In genomic region chr11:4545401-4545800, GRCm38 (mm10) we compare ENCODE assay signal across 29 mouse cellular contexts. TPM values are rescaled to one million over a fixed set of nuclear protein-coding genes. Genes with fewer than 3 reads are reported as not detected.
DNase-seq lines count a peak whose midpoint lies in the region; ATAC-seq and TF ChIP-seq lines count a peak whose summit lies in the region.
"Had no signal": no experiment of that assay in that cellular context is flagged by ENCODE, and none has a peak within 500 bp of the region (broad histone marks: within the 10 kb centered on the region; RNA-seq: fewer than 3 reads in every experiment).

No protein-coding gene starts in this region.

- TF ChIP-seq EP300 in liver, embryonic 14.5 days (IDR thresholded peaks at IDR 0.05; ENCODE audit: low read depth): no peak

- no peak for TF ChIP-seq CTCF in midbrain, postnatal 0 days (IDR thresholded peaks at IDR 0.05)
- no peak for TF ChIP-seq CTCF in liver, embryonic 14.5 days (IDR thresholded peaks at IDR 0.05; ENCODE audit: low read depth)

- no peaks in the 10 kb centered on the region for H3K36me3 ChIP-seq in midbrain, embryonic 11.5 days (ENCODE audit: control insufficient read depth, insufficient read depth, low read length)
- no peaks in the 10 kb centered on the region for H3K36me3 ChIP-seq in midbrain, postnatal 0 days (ENCODE audit: insufficient read depth, low read length)
- no peaks in the 10 kb centered on the region for H3K36me3 ChIP-seq in limb, embryonic 13.5 days
- no peaks in the 10 kb centered on the region; the same call in 1 of the 2 replicates for H3K36me3 ChIP-seq in liver, embryonic 14.5 days (replicated peaks; ENCODE audit: control insufficient read depth, insufficient read depth, low read depth)
- H3K36me3 ChIP-seq: embryonic facial prominence, embryonic 13.5 days; forebrain, embryonic 10.5 days; forebrain, embryonic 15.5 days; heart, embryonic 10.5 days; heart, embryonic 15.5 days; kidney, embryonic 15.5 days; midbrain, embryonic 15.5 days; neural tube, embryonic 12.5 days had no signal

- no peak for ATAC-seq in midbrain, embryonic 11.5 days (ENCODE audit: low FRiP score)
- no peak for ATAC-seq in midbrain, postnatal 0 days (ENCODE audit: low FRiP score)
- ATAC-seq in limb, embryonic 13.5 days (ENCODE audit: low FRiP score, low read depth): no peak
- no peak for ATAC-seq in liver, embryonic 14.5 days (ENCODE audit: insufficient read depth)
- ATAC-seq: CD4-positive, CD25-positive, alpha-beta regulatory T cell, adult 4 months; forebrain, embryonic 15.5 days; hindbrain, embryonic 16.5 days; midbrain, embryonic 15.5 days had no signal

- H3K9me3 ChIP-seq in midbrain, embryonic 11.5 days (ENCODE audit: control insufficient read depth, low read length): no peaks in the 10 kb centered on the region
- H3K9me3 ChIP-seq in midbrain, postnatal 0 days (ENCODE audit: low read length): no peaks in the 10 kb centered on the region
- H3K9me3 ChIP-seq in limb, embryonic 13.5 days: no peaks in the 10 kb centered on the region
- no peaks in the 10 kb centered on the region for H3K9me3 ChIP-seq in liver, embryonic 14.5 days (ENCODE audit: control insufficient read depth, low read length)
- H3K9me3 ChIP-seq: embryonic facial prominence, embryonic 13.5 days; forebrain, embryonic 10.5 days; forebrain, embryonic 15.5 days; heart, embryonic 10.5 days; heart, embryonic 15.5 days; kidney, embryonic 15.5 days; midbrain, embryonic 15.5 days; neural tube, embryonic 12.5 days had no signal

- peak; percentile 65 for DNase-seq in midbrain, embryonic 11.5 days (ENCODE audit: low spot score, missing footprints)
- no peak for DNase-seq in midbrain, postnatal 0 days (ENCODE audit: low spot score)
- DNase-seq in liver, embryonic 14.5 days (ENCODE audit: low read depth in 3 of 3, low spot score in 3 of 3): no peak
- no peak for DNase-seq in urinary bladder, postnatal 14 days (ENCODE audit: low spot score)
- no peak for DNase-seq in layer of hippocampus, adult 18-20 months (ENCODE audit: low spot score in 2 of 2)
- no peak for DNase-seq in lung, adult 18-20 months
- DNase-seq: adrenal gland, adult 8-10 months; gastrocnemius, postnatal 14 days; kidney, adult 18-20 months; kidney, postnatal 25 days; left cerebral cortex, postnatal 4 days; lung, adult 2 months; lung, postnatal 10 days; right cerebral cortex, adult 18-20 months; thymus, adult 2 months; thymus, postnatal 36 days had no signal

- no peak overlapping the region for H3K4me3 ChIP-seq in midbrain, embryonic 11.5 days (ENCODE audit: low read depth, low read length)
- H3K4me3 ChIP-seq in midbrain, postnatal 0 days (ENCODE audit: low read depth, low read length): no peak overlapping the region
- no peak overlapping the region for H3K4me3 ChIP-seq in limb, embryonic 13.5 days
- H3K4me3 ChIP-seq in liver, embryonic 14.5 days (ENCODE audit: insufficient read depth in 1 of 2, low read depth in 2 of 2, low read length in 2 of 2): no peak overlapping the region
- H3K4me3 ChIP-seq: embryonic facial prominence, embryonic 13.5 days; forebrain, embryonic 10.5 days; forebrain, embryonic 15.5 days; heart, embryonic 10.5 days; heart, embryonic 15.5 days; kidney, embryonic 15.5 days; layer of hippocampus, adult 2 months; midbrain, embryonic 15.5 days; neural tube, embryonic 12.5 days had no signal

- no peaks in the 10 kb centered on the region for H3K4me1 ChIP-seq in midbrain, embryonic 11.5 days (ENCODE audit: control insufficient read depth, insufficient read depth, low read length)
- no peaks in the 10 kb centered on the region for H3K4me1 ChIP-seq in midbrain, postnatal 0 days (ENCODE audit: insufficient read depth, low read length)
- H3K4me1 ChIP-seq in limb, embryonic 13.5 days: peaks cover 42% of the 10 kb centered on the region
- peaks cover 56 to 58% of the 10 kb centered on the region in 2 experiments for H3K4me1 ChIP-seq in liver, embryonic 14.5 days (replicated peaks; ENCODE audit: control insufficient read depth in 2 of 2, insufficient read depth in 2 of 2, low read length in 1 of 2)
- H3K4me1 ChIP-seq: kidney, embryonic 15.5 days; neural tube, embryonic 12.5 days had no signal

- H3K4me2 ChIP-seq in midbrain, embryonic 11.5 days: no peak overlapping the region
- H3K4me2 ChIP-seq in midbrain, postnatal 0 days (ENCODE audit: low read depth, low read length, poor library complexity, severe bottlenecking): no peak overlapping the region
- H3K4me2 ChIP-seq in limb, embryonic 13.5 days (replicated peaks): peak overlapping the region; percentile 16; the same call in 1 of the 2 replicates
- H3K4me2 ChIP-seq in liver, embryonic 14.5 days (ENCODE audit: low read depth): peak overlapping the region; percentile 13
- H3K4me2 ChIP-seq: embryonic facial prominence, embryonic 13.5 days; forebrain, embryonic 15.5 days; heart, embryonic 15.5 days; kidney, embryonic 15.5 days; midbrain, embryonic 15.5 days; neural tube, embryonic 12.5 days had no signal

- WGBS in midbrain, embryonic 11.5 days: 73% methylated on average over 4 of the region's 4 CpGs
- WGBS in midbrain, postnatal 0 days: 62% methylated on average over 4 of the region's 4 CpGs
- 49% methylated on average over 4 of the region's 4 CpGs for WGBS in limb, embryonic 13.5 days
- WGBS in liver, embryonic 14.5 days (ENCODE audit: insufficient replicate concordance): 33% methylated on average over 4 of the region's 4 CpGs

- no peak overlapping the region for H3K9ac ChIP-seq in midbrain, embryonic 11.5 days (ENCODE audit: low read length)
- H3K9ac ChIP-seq in midbrain, postnatal 0 days (replicated peaks; ENCODE audit: low read length, poor library complexity, severe bottlenecking): no peak overlapping the region
- no peak overlapping the region for H3K9ac ChIP-seq in limb, embryonic 13.5 days
- H3K9ac ChIP-seq in liver, embryonic 14.5 days (replicated peaks): peak overlapping the region; percentile 52
- H3K9ac ChIP-seq: embryonic facial prominence, embryonic 13.5 days; forebrain, embryonic 15.5 days; heart, embryonic 15.5 days; kidney, embryonic 15.5 days; midbrain, embryonic 15.5 days; neural tube, embryonic 12.5 days had no signal

- H3K27ac ChIP-seq in midbrain, embryonic 11.5 days (ENCODE audit: low read depth, low read length): no peak overlapping the region
- H3K27ac ChIP-seq in midbrain, postnatal 0 days (ENCODE audit: low read depth, low read length): no peak overlapping the region
- no peak overlapping the region for H3K27ac ChIP-seq in limb, embryonic 13.5 days
- peak overlapping the region; percentile 81 for H3K27ac ChIP-seq in liver, embryonic 14.5 days
- H3K27ac ChIP-seq: embryonic facial prominence, embryonic 13.5 days; forebrain, embryonic 10.5 days; forebrain, embryonic 15.5 days; heart, embryonic 10.5 days; heart, embryonic 15.5 days; kidney, embryonic 15.5 days; layer of hippocampus, adult 2 months; macrophage; midbrain, embryonic 15.5 days; neural tube, embryonic 12.5 days had no signal

- no peaks in the 10 kb centered on the region for H3K27me3 ChIP-seq in midbrain, embryonic 11.5 days (ENCODE audit: control insufficient read depth, insufficient read depth, low read length)
- H3K27me3 ChIP-seq in midbrain, postnatal 0 days (ENCODE audit: insufficient read depth, low read length): no peaks in the 10 kb centered on the region
- H3K27me3 ChIP-seq in limb, embryonic 13.5 days: no peaks in the 10 kb centered on the region
- H3K27me3 ChIP-seq in liver, embryonic 14.5 days (ENCODE audit: control insufficient read depth, insufficient read depth, low read length): no peaks in the 10 kb centered on the region
- H3K27me3 ChIP-seq: embryonic facial prominence, embryonic 13.5 days; forebrain, embryonic 15.5 days; heart, embryonic 15.5 days; kidney, embryonic 15.5 days; midbrain, embryonic 15.5 days; neural tube, embryonic 12.5 days had no signal

RNA-seq across cellular contexts. Expression of gene Mtmr3, which starts 49.3 kb away (rescaled TPM):
- polyA plus RNA-seq in midbrain, embryonic 11.5 days (2014; fragmentation: Nextera tagmentation; extraction: Ambion mirVana): 28.6 and 32.5 TPM in 2 replicates
- total RNA-seq in midbrain, postnatal 0 days (2014; rRNA removed): 93.5 and 99.1 TPM in 2 replicates
- 25.8 and 28.5 TPM in 2 replicates for polyA plus RNA-seq in midbrain, postnatal 0 days (2015; fragmentation: Nextera tagmentation; extraction: Ambion mirVana)
- 27.6 and 30.4 TPM in 2 replicates for polyA plus RNA-seq in limb, embryonic 13.5 days (2015; fragmentation: Nextera tagmentation; extraction: Ambion mirVana)
- polyA plus RNA-seq in liver, embryonic 14.5 days (2012; rRNA removed): 18.0 and 20.3 TPM in 2 replicates
- polyA plus RNA-seq in liver, embryonic 14.5 days (2014; fragmentation: Nextera tagmentation; extraction: Ambion mirVana): 24.3 and 27.2 TPM in 2 replicates
- 10 to 100 TPM; 69.1 to 71.2 TPM for total RNA-seq in layer of hippocampus, adult 18-20 months (2021)

Comparison
In these comparisons a context has a peak if more than half of its experiments do, and no peak if none do; other contexts are left out.
1. H3K4me2 ChIP-seq: peak in limb, embryonic 13.5 days (single experiment) and liver, embryonic 14.5 days (single experiment); none in midbrain, embryonic 11.5 days (single experiment) and midbrain, postnatal 0 days (single experiment).